Mouse (Mus musculus) lung, adult 2 months (tissue): ENCODE results near the gene Mif4gd.

Experiments
- CTCF ChIP-seq: fragments of 200-500 bp; IDR thresholded peaks from 2 replicates; pipeline ENCODE4 v1.5.1; 2011; ENCODE audit warnings: mild to moderate bottlenecking, low read length, control low read depth; ENCODE audit not compliant: insufficient read depth
- POLR2A ChIP-seq: fragments of 200-500 bp; IDR thresholded peaks from 2 replicates; pipeline ENCODE4 v1.6.1; 2011; ENCODE audit warnings: low read depth, mild to moderate bottlenecking, control low read depth, low read length, borderline replicate concordance; ENCODE audit errors: extremely low read depth

DNA sequence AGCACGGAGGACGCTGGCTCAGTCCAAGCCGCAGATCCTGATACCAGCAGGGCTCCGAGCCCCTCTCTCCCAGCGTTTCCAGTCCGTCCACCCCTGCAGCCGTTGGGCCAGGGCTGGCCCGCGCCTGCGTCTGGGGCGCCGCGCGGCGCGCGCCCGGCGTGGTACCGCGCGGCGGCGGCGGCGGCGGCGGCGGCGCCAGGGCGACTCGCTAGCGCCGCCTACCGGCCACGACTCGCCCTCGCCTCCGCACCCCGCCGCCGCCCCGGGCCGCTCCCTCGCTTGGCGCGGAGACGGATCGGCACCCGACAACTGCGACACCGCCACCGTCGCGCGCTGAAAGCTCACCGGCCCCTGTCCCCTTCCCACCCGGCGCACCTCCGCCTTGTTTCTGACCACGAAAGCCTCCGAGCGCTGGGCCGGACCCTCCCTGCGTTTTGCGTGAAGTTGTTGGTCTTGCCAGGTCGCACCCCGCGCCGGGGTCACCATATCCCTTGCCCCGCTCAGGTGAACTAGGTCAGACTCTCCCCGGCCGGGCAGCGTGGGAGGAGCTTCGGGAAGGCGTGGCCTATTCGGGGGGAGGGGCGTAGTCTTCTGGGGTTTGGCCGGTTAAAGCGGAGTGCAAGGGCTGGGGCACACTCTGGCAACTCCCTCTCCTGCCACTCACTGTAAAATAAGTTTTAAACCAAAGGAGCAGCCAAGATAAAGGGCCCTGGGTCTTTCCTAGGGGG lies at the start of gene Mif4gd:
- TF ChIP-seq CTCF (no peak), POLR2A (peak; percentile 59; the same call in 1 of the 2 replicates)
